Mouse (Mus musculus) layer of hippocampus, adult 2 months (tissue): ENCODE results near the gene Carnmt1. TPM values are rescaled to one million over a fixed set of nuclear protein-coding genes. Genes with fewer than 3 reads are reported as not detected.
A peak's percentile ranks its signal among the peaks of the same experiment; 100 is the strongest.

ENCODE experiments used
- DNase-seq, 2 experiments: peaks; one replicate each; pipeline ENCODE4 v3.0.0; 2022; ENCODE audit warnings: low spot score in 2 of 2
- H3K27ac ChIP-seq: fragments of 200-600 bp; 2 replicates; pipeline ENCODE4 v1.8.1; 2022
- H3K4me3 ChIP-seq: fragments of 200-600 bp; 2 replicates; pipeline ENCODE4 v1.8.1; 2022; ENCODE audit warnings: mild to moderate bottlenecking
- CTCF ChIP-seq: fragments of 200-600 bp; conservative IDR thresholded peaks from 2 replicates; pipeline ENCODE4 v1.8.1; 2022; ENCODE audit warnings: antibody characterized with exemption, mild to moderate bottlenecking, moderate library complexity
- total RNA-seq, 2 experiments: library from RNA; stranded (reverse); gene quantifications; 2 replicates each; pipeline ENCODE4 v1.2.3; 2021

Gene Carnmt1
- total RNA-seq, 2 experiments from 2014 or later, result 11.3 to 13.1 TPM

DNA sequence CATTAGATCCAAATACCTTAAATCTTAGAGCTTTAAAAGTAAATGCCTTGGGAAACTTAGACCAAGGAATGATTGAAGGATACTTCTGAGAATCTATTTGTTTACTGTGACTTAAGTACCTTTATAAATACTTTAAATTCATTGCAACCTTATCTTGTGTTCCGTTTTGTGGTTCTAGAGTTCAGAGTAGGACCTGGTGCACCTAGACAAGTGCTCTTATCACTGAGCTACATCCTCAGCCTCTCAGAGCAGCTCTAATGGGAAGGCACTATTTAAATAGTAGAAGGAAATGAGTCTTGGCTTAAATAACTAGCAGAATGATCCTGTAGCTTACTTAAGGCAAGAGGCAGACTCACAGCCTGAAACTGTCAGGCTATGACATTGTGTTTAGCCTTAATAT lies 25.0 kb downstream of the Carnmt1 start:
- DNase-seq, result no peak
- Histone ChIP-seq H3K27ac (no peak overlapping the region), H3K4me3 (no peak overlapping the region)
- no peak for TF ChIP-seq CTCF

GRCm38 (mm10) chr19:18708101-18708500 lies 37.5 kb downstream of the Carnmt1 start:
- Histone ChIP-seq H3K4me3 (no peak overlapping the region), H3K27ac (no peak overlapping the region)
- DNase-seq, result no peak
- no peak for TF ChIP-seq CTCF

DNA sequence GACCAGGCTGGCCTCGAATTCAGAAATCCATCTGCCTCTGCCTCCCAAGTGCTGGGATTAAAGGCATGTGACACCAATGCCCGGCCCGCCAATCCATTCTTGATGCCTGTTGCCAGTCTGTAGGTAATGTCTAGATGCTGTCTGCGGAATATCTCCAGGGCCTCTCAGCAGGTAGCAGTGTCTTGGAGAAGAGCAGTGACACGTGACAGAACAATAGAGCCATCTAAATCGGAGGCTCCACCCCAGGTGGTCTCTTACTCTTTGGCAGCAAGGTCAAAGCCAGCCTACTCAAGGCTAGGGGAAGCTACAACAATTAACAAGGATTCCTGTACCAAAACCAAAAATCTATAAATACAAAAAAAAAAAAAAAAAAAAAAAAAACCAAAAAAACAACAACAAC lies 40.3 kb downstream of the Carnmt1 start:
- Histone ChIP-seq H3K4me3 (no peak overlapping the region), H3K27ac (no peak overlapping the region)
- no peak for DNase-seq
- TF ChIP-seq CTCF, result no peak

DNA sequence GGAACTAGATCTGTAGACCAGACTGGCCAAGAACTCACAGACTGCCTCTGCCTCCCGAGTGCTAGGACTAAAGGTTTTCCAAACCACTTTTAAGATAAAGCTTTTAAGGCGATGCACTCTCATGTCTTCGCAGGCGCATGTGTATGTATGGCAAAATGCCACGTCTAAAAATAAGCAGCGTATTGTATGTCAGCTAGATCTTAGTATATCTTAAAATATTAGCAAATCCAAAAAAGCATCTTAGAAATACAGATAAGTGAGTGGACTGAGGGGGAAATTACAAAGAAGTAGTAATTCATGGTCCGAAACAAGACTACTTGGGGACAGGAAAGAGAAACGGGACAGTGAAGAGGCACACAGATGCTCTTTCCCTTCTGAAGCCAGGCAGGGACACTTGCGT lies 41.0 kb downstream of the Carnmt1 start:
- no peak overlapping the region for H3K27ac ChIP-seq
- TF ChIP-seq CTCF, result no peak
- no peak for DNase-seq
- H3K4me3 ChIP-seq, result no peak overlapping the region

GRCm38 (mm10) chr19:18712153-18712865 lies 41.7 kb downstream of the Carnmt1 start:
- TF ChIP-seq CTCF, result no peak
- peak overlapping the region; percentile 80 for H3K4me3 ChIP-seq
- DNase-seq, result no peak
- H3K27ac ChIP-seq, result peak overlapping the region; percentile 94

- H3K4me3 ChIP-seq, result peak within 1 kb of the TSS; percentile 80
- TF ChIP-seq CTCF, result peak; percentile 83
- DNase-seq, result peak; percentile 97 to 99
These were observed 42.3 kb downstream of the Carnmt1 start, which contains the start of gene D030056L22Rik for GRCm38 (mm10) chr19:18712866-18713300. D030056L22Rik (plus strand) TSS chr19:18713193.

GRCm38 (mm10) chr19:18713357-18713756 lies 42.8 kb downstream of the Carnmt1 start:
- DNase-seq, result peak; percentile 6 to 39
- Histone ChIP-seq H3K4me3 (peak overlapping the region; percentile 80), H3K27ac (peak overlapping the region; percentile 94)

More at GRCm38 (mm10) chr19:18712866-18713300, 42.3 kb downstream of the Carnmt1 start, which contains the start of gene D030056L22Rik:
- H3K27ac ChIP-seq, result peak within 1 kb of the TSS; percentile 94

GRCm38 (mm10) chr19:18716374-18716773 lies 45.8 kb downstream of the Carnmt1 start:
- H3K4me3 ChIP-seq, result no peak overlapping the region
- DNase-seq, result peak; percentile 64 to 79
- H3K27ac ChIP-seq, result no peak overlapping the region
- TF ChIP-seq CTCF, result peak; percentile 99

DNA sequence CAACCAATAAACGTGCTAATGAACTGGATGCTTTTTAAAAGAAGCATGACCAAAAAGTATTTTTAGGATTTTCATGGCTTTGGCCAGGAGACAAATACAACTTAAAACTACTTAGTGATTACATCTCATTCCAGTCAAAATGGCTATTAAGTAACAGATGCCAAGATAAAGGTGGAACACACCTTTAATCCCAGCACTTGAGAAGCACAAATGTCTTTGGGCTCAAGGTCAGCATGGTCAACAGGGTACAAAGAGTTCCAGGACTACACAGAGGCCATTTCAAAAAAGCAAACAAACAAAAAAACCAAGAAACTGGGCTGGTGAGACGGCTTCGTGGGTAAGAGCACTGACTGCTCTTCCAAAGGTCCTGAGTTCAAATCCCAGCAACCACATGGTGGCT lies 49.8 kb downstream of the Carnmt1 start:
- TF ChIP-seq CTCF, result no peak
- Histone ChIP-seq H3K4me3 (no peak overlapping the region), H3K27ac (no peak overlapping the region)
- no peak for DNase-seq

GRCm38 (mm10) chr19:18725186-18725585 lies 54.6 kb downstream of the Carnmt1 start:
- no peak overlapping the region for H3K4me3 ChIP-seq
- DNase-seq, result no peak
- peak; percentile 30 for TF ChIP-seq CTCF

GRCm38 (mm10) chr19:18730255-18730654 lies 59.7 kb downstream of the Carnmt1 start:
- Histone ChIP-seq H3K4me3 (no peak overlapping the region), H3K27ac (no peak overlapping the region)
- TF ChIP-seq CTCF, result no peak
- no peak for DNase-seq

More at GRCm38 (mm10) chr19:18725186-18725585, 54.6 kb downstream of the Carnmt1 start:
- H3K27ac ChIP-seq, result no peak overlapping the region

GRCm38 (mm10) chr19:18731077-18731476 lies 60.5 kb downstream of the Carnmt1 start:
- Histone ChIP-seq H3K4me3 (no peak overlapping the region), H3K27ac (no peak overlapping the region)
- TF ChIP-seq CTCF, result no peak
- no peak for DNase-seq

DNA sequence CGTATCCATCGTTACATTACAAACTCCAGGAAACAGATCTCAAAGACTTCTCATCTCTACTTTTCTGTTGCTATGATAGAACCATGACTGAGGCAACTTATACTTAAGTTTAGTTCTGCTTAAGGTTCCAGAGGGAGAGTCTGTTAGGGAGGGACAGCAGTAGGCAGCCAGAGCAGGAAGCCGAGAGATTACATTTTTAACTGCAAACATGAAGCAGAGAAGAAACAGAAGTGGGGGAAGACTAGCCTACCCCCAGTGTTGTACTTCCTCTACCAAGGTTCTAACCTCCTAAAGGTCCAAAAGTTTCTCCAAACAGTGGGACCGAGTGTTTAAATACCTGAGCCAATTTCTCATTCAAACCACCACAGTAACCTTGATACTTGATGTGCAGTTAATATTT lies 65.3 kb downstream of the Carnmt1 start:
- H3K4me3 ChIP-seq, result no peak overlapping the region
- TF ChIP-seq CTCF, result no peak
- H3K27ac ChIP-seq, result no peak overlapping the region
- no peak for DNase-seq

DNA sequence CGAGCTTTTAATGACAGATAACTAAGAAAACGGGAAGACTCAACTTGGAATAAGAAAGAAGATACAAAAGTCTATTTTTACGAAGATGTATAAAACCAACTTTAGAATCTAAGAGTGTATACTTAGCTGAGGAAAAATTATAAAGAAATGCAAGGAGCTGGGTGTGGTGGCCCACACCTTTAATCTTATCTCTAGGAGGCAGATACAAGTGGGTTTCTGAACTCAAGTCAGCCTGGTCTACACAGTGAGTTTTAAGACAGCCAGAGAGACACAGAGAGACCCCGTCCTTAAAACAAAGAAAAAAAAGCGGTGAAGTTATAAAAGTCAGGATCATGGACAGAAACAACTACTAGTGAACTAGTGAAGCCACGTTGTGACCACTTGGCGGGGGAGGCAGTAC lies 68.6 kb downstream of the Carnmt1 start:
- no peak for TF ChIP-seq CTCF
- H3K27ac ChIP-seq, result no peak overlapping the region
- no peak for DNase-seq
- no peak overlapping the region for H3K4me3 ChIP-seq
